Mouse (Mus musculus) frontal cortex, postnatal 36 days (tissue): Measurements from ENCODE around the gene Blm.

Experiments
- DNase-seq, 2 experiments: peaks; one replicate each; pipeline ENCODE4 v3.0.0; 2022; ENCODE audit warnings: low spot score in 2 of 2

Blm gene

GRCm38 (mm10) chr7:80406186-80406585 lies 128.7 kb downstream of the Blm start:
- DNase-seq = no peak

- DNase-seq = no peak
Observed at GRCm38 (mm10) chr7:80405188-80405695, 129.7 kb downstream of the Blm start, which contains the start of gene Furin. Gene Furin, minus strand, starts transcription at chr7:80405436.
